Mouse (Mus musculus) CH12.LX (cell line): ENCODE measurements around the gene Rpl13a. TPM values are rescaled to one million over a fixed set of nuclear protein-coding genes. Genes with fewer than 3 reads are reported as not detected.

Experiments used
- DNase-seq: peaks from one replicate; pipeline ENCODE4 v3.0.0-alpha.2; 2013; ENCODE audit errors: extremely low read depth
- H3K27ac ChIP-seq: 2 replicates; pipeline ENCODE4 v1.5.1; 2012; ENCODE audit warnings: low read depth, mild to moderate bottlenecking, control low read depth, moderate library complexity; ENCODE audit not compliant: insufficient read depth
- H3K27me3 ChIP-seq: replicated peaks from 2 replicates; pipeline ENCODE3; 2012; ENCODE audit warnings: inconsistent platforms
- H3K36me3 ChIP-seq, 2 experiments: replicated peaks in 1 of 2; 2 replicates each; pipeline versions ENCODE3 to v1.6.1; 2012; ENCODE audit warnings: inconsistent platforms in 1 of 2, low read length in 1 of 2, mild to moderate bottlenecking in 1 of 2, mixed read lengths in 1 of 2, moderate library complexity in 1 of 2; ENCODE audit not compliant: control insufficient read depth in 1 of 2, insufficient read depth in 1 of 2
- H3K4me1 ChIP-seq, 2 experiments: 2 replicates each; pipeline ENCODE4 v1.6.1; 2012; ENCODE audit warnings: inconsistent platforms in 1 of 2, moderate library complexity in 1 of 2; ENCODE audit not compliant: insufficient read depth in 2 of 2, control insufficient read depth in 1 of 2
- H3K4me2 ChIP-seq: 2 replicates; pipeline ENCODE4 v1.6.1; 2012; ENCODE audit warnings: low read depth, mild to moderate bottlenecking, control low read depth; ENCODE audit not compliant: poor library complexity, insufficient read depth, severe bottlenecking
- H3K4me3 ChIP-seq, 3 experiments: fragments of 150-350 bp in 1 of 3; sonication (generic) in 1 of 3; replicated peaks in 1 of 3; 2 replicates each; pipeline versions ENCODE3 to v1.5.1; 2011 to 2012; ENCODE audit warnings: low read depth in 2 of 3, low read length in 2 of 3, mild to moderate bottlenecking in 2 of 3, moderate library complexity in 2 of 3, control low read depth in 1 of 3, improper control_type of control experiment in 1 of 3, inconsistent platforms in 1 of 3, mixed read lengths in 1 of 3; ENCODE audit not compliant: poor library complexity in 1 of 3
- H3K79me2 ChIP-seq: replicated peaks from 2 replicates; pipeline ENCODE4 v1.6.1; 2012; ENCODE audit warnings: mild to moderate bottlenecking, moderate library complexity; ENCODE audit not compliant: control insufficient read depth, poor library complexity, insufficient read depth, severe bottlenecking; ENCODE audit errors: extremely low read depth
- H3K9ac ChIP-seq: 2 replicates; pipeline ENCODE4 v1.6.1; 2012; ENCODE audit warnings: low read depth, mild to moderate bottlenecking, control low read depth, moderate library complexity; ENCODE audit not compliant: insufficient read depth
- H3K9me3 ChIP-seq: replicated peaks from 2 replicates; pipeline ENCODE3; 2012; ENCODE audit warnings: low read length, inconsistent platforms, mixed read lengths
- CHD2 ChIP-seq: IDR thresholded peaks from 2 replicates; pipeline ENCODE4 v1.6.1; 2011; ENCODE audit warnings: low read length, improper control_type of control experiment
- CTCF ChIP-seq, 2 experiments: IDR thresholded peaks in 1 of 2; conservative IDR thresholded peaks in 1 of 2; 2 replicates each; pipeline ENCODE4 v1.5.1; 2011 to 2012; ENCODE audit warnings: low read depth in 2 of 2, low read length in 2 of 2, improper control_type of control experiment in 1 of 2, inconsistent platforms in 1 of 2, mild to moderate bottlenecking in 1 of 2, moderate library complexity in 1 of 2
- ELF1 ChIP-seq: IDR thresholded peaks from 2 replicates; pipeline ENCODE4 v1.6.1; 2014; ENCODE audit warnings: low read depth, mild to moderate bottlenecking, inconsistent platforms, low read length, improper control_type of control experiment
- ETS1 ChIP-seq: conservative IDR thresholded peaks from 2 replicates; pipeline ENCODE4 v1.6.1; 2012; ENCODE audit warnings: low read depth, mild to moderate bottlenecking, inconsistent platforms, low read length, improper control_type of control experiment, moderate library complexity
- GABPA ChIP-seq: IDR thresholded peaks from 2 replicates; pipeline ENCODE4 v1.6.1; 2012; ENCODE audit warnings: low read depth, low read length, improper control_type of control experiment, inconsistent platforms; ENCODE audit not compliant: insufficient replicate concordance
- HCFC1 ChIP-seq: IDR thresholded peaks from 2 replicates; pipeline ENCODE4 v1.6.1; 2012; ENCODE audit warnings: low read depth, mild to moderate bottlenecking, inconsistent platforms, low read length, improper control_type of control experiment
- IRF4 ChIP-seq: IDR thresholded peaks from 2 replicates; pipeline ENCODE4 v1.6.1; 2014; ENCODE audit warnings: low read depth, mild to moderate bottlenecking, inconsistent platforms, low read length, improper control_type of control experiment
- MAZ ChIP-seq: IDR thresholded peaks from 2 replicates; pipeline ENCODE4 v1.6.1; 2012; ENCODE audit warnings: low read depth, mild to moderate bottlenecking, inconsistent platforms, low read length, improper control_type of control experiment, moderate library complexity
- MXI1 ChIP-seq: IDR thresholded peaks from 2 replicates; pipeline ENCODE4 v1.6.1; 2011; ENCODE audit warnings: mild to moderate bottlenecking, low read depth, low read length, improper control_type of control experiment
- MYC ChIP-seq: IDR thresholded peaks from 2 replicates; pipeline ENCODE4 v1.6.1; 2011; ENCODE audit warnings: low read depth, mild to moderate bottlenecking, improper control_type of control experiment, low read length
- NELFE ChIP-seq: IDR thresholded peaks from 2 replicates; pipeline ENCODE4 v1.6.1; 2011; ENCODE audit warnings: low read depth, low read length, improper control_type of control experiment
- PAX5 ChIP-seq: IDR thresholded peaks from 2 replicates; pipeline ENCODE4 v1.6.1; 2012; ENCODE audit warnings: low read length, inconsistent platforms, mixed read lengths
- POLR2A ChIP-seq: IDR thresholded peaks from 2 replicates; pipeline ENCODE4 v1.6.1; 2011; ENCODE audit warnings: low read depth, mild to moderate bottlenecking, improper control_type of control experiment, low read length
- POLR2AphosphoS2 ChIP-seq: IDR thresholded peaks from 2 replicates; pipeline ENCODE4 v1.6.1; 2011; ENCODE audit warnings: low read depth, low read length, improper control_type of control experiment
- RAD21 ChIP-seq: IDR thresholded peaks from 2 replicates; pipeline ENCODE4 v1.6.1; 2011; ENCODE audit warnings: low read depth, mild to moderate bottlenecking, low read length, improper control_type of control experiment, moderate library complexity
- RCOR1 ChIP-seq: conservative IDR thresholded peaks from 2 replicates; pipeline ENCODE4 v1.6.1; 2012; ENCODE audit warnings: low read depth, mild to moderate bottlenecking, inconsistent platforms, low read length, improper control_type of control experiment
- SIN3A ChIP-seq: IDR thresholded peaks from 2 replicates; pipeline ENCODE4 v1.6.1; 2012; ENCODE audit warnings: low read length, improper control_type of control experiment, inconsistent platforms
- SMC3 ChIP-seq: IDR thresholded peaks from 2 replicates; pipeline ENCODE4 v1.6.1; 2011; ENCODE audit warnings: low read depth, low read length, improper control_type of control experiment
- TBP ChIP-seq: conservative IDR thresholded peaks from 2 replicates; pipeline ENCODE4 v1.6.1; 2011; ENCODE audit warnings: low read depth, low read length, improper control_type of control experiment
- TCF12 ChIP-seq: IDR thresholded peaks from 2 replicates; pipeline ENCODE4 v1.6.1; 2014; ENCODE audit warnings: low read depth, mild to moderate bottlenecking, inconsistent platforms, low read length, improper control_type of control experiment
- ZC3H11A ChIP-seq: IDR thresholded peaks from 2 replicates; pipeline ENCODE4 v1.6.1; 2012; ENCODE audit warnings: low read depth, mild to moderate bottlenecking, inconsistent platforms, low read length, improper control_type of control experiment
- ZKSCAN1 ChIP-seq: IDR thresholded peaks from 2 replicates; pipeline ENCODE4 v1.6.1; 2012; ENCODE audit warnings: low read depth, inconsistent platforms, low read length, improper control_type of control experiment, borderline replicate concordance
- ZNF384 ChIP-seq: IDR thresholded peaks from 2 replicates; pipeline ENCODE4 v1.6.1; 2012; ENCODE audit warnings: low read depth, low read length, improper control_type of control experiment, inconsistent platforms
- dilution Hi-C: fragments of 300-500 bp; cut with MboI; formaldehyde crosslinking; loops from 2 replicates; pipeline ENCODE4 v1.14.3; 2020; ENCODE audit warnings: low sequenced_read_pairs; ENCODE audit not compliant: extremely low pct_unique_long_range_greater_than_20kb, extremely low pct_ligation_motif_present
- in situ Hi-C: fragments of 300-500 bp; cut with MboI; formaldehyde crosslinking; loops from 3 replicates; pipeline ENCODE4 v1.14.3; 2019; ENCODE audit warnings: low sequenced_read_pairs, low pct_ligation_motif_present, low pct_unique_long_range_greater_than_20kb, mixed read lengths
- polyA plus RNA-seq: library from polyadenylated mRNA; unstranded; fragments of >175 nt; gene quantifications from 2 replicates; pipeline ENCODE4 v1.2.1, GENCODE M21; 2012; ENCODE audit warnings: low read depth; ENCODE audit not compliant: insufficient read length
- total RNA-seq, 2 experiments: library from RNA; depleted of rRNA; stranded (reverse); fragments of 300-350 nt in 1 of 2; fragments of >200 nt in 1 of 2; gene quantifications; 2 replicates each; pipeline ENCODE4 v1.2.3; 2012 to 2014

Rpl13a gene
- total and polyA plus RNA-seq, 3 experiments = 2,822 to 5,043 (median 4,154) TPM

DNA sequence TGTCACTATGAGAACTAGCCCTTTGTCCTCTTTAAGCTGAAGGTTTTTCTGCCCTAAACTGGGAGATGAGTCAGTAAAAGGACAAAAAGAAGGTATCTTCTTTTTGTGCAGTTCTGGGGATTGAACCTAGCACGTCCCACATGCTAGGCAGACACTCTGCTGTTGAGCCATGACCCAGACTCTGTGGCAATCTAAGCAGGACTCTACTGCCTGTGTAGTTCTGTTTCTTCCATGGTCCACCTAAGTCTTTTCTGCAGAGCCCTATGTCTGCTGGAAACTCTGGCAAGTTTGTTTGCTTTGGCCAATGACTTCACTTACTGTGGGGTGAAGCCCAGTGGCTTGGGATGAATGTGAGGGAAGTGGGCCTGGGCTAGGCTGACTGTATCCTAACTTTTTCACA, 9.8 kb upstream of the Rpl13a start:
- no peak overlapping the region for H3K4me3 ChIP-seq
- no peak overlapping the region for H3K9ac ChIP-seq
- H3K9me3 ChIP-seq = peaks cover under 1% of the 10 kb centered on the region
- DNase-seq = no peak
- dilution Hi-C loops (no loop called here), in situ Hi-C loops (no loop called here)
- H3K36me3 ChIP-seq = peaks cover 6 to 33% of the 10 kb centered on the region in 2 experiments
- H3K27ac ChIP-seq = no peak overlapping the region
- no peaks in the 10 kb centered on the region for H3K79me2 ChIP-seq
- 0 out of 2 replicates have a peak, but pooled peaks have one; percentile 24 for TF ChIP-seq TBP
- TF ChIP-seq SIN3A = no peak
- H3K4me2 ChIP-seq = no peak overlapping the region
- no peaks in the 10 kb centered on the region for H3K27me3 ChIP-seq
- peaks cover 5 to 34% of the 10 kb centered on the region in 2 experiments for H3K4me1 ChIP-seq

DNA sequence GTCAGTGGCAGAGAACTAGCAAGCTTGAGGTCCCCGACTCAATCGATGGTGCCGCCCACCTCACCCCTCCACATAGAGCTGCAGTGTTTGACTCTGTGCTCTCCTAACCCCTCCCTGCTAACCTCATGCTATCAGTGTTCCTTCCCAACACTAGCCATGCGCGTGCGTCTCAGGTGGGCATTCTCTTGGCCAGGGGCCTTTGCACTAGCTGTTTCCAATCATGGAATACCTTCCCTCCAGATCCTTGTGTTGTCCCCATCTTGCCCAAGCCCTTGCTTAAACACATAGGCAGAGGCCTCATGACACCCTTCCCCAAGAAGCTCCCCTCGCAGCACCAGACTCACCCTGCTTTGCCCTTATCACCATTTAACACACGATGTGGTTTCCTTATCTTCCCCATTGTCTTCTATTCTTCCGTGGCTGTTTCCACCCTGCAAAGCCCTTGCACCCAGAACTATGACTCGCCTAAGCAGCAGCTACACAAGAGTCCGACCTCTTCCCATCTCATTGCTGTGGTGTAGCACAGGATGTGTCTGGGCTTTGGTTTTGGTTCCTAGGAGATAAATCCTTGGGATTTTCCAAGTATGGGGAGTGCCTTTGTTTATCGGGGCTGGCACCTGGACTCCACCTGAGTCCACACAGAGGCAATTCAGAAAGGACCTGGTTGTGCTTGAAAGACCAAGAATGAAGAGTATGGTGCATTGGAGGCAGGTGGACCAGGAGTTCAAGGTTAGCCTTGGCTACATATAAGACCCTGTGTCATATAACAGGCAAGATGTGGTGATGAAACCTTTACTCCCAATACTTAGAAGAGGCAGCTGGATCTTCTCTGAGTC, 8.8 kb upstream of the Rpl13a start:
- TF ChIP-seq CTCF (conservative IDR thresholded peaks at IDR 0.05 in 1 of 2, IDR thresholded peaks at IDR 0.05 in 1 of 2; ENCODE audit: low read depth in 2 of 2, low read length in 2 of 2) (no peak), ZNF384 (no peak), ZC3H11A (no peak), CHD2 (no peak), MYC (no peak)
- Histone ChIP-seq H3K79me2 (no peaks in the 10 kb centered on the region), H3K4me3 (no peak overlapping the region), H3K27me3 (no peaks in the 10 kb centered on the region), H3K9ac (no peak overlapping the region), H3K4me1 (peaks cover 5 to 34% of the 10 kb centered on the region in 2 experiments), H3K4me2 (no peak overlapping the region), H3K36me3 (peaks cover under 1 to 25% of the 10 kb centered on the region in 2 experiments), H3K27ac (no peak overlapping the region), H3K9me3 (peaks cover 3% of the 10 kb centered on the region)
- in situ Hi-C loops (no loop called here), dilution Hi-C loops (no loop called here)
- DNase-seq = no peak

DNA sequence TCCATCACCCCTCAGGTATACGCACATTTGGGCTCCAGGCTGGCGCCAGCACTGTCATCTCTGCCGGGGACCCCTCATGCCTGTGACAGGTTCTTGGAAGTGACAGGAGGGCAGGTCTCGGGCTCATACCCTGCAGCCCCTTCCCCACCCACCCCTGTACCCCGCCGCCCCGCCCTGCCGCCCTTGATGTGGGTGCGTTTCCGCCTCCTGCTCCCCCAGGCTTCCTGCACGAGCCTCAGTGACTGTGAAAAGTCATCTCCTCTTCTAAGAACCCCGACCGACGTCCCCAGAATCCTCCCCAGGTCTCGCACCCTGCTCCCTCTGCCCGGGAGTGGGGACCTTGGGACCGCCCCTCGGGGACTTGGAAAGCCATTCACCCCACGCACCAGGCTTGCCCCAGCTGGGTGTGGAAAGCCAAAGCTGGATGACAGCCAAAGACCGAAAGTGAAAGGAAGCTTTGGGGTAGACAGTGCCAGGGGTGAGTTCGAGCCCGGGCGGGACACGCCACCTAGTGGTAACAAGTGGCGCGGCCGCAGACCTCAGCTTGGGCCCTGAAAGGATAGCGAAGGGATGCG, 7.5 kb upstream of the Rpl13a start, which contains the start of the genes Gm45713 and Flt3l:
TSS of gene Gm45713 (minus strand) at position 239 of the 575 bp plus-strand sequence.
TSS of gene Flt3l (minus strand) at position 440 of the 575 bp plus-strand sequence.
- dilution Hi-C loops = no loop called here
- H3K27me3 ChIP-seq = no peaks in the 10 kb centered on the region
- no peak within 1 kb of the TSS for H3K27ac ChIP-seq
- DNase-seq = peak; percentile 85
- peaks cover 3% of the 10 kb centered on the region for H3K9me3 ChIP-seq
- H3K4me3 ChIP-seq = peak within 1 kb of the TSS; percentile 64 to 76 (median 67)
- H3K4me1 ChIP-seq = peaks cover 5 to 25% of the 10 kb centered on the region in 2 experiments
- in situ Hi-C loops = no loop called here
- peaks cover 0 to 26% of the 10 kb centered on the region in 2 experiments for H3K36me3 ChIP-seq
- peak within 1 kb of the TSS; percentile 86 for H3K9ac ChIP-seq
- peak within 1 kb of the TSS; percentile 72 for H3K4me2 ChIP-seq
- no peaks in the 10 kb centered on the region for H3K79me2 ChIP-seq
- TF ChIP-seq NELFE (peak; percentile 30; the same call in 1 of the 2 replicates), ELF1 (peak; percentile 25; the same call in 1 of the 2 replicates), GABPA (no peak), MXI1 (peak; percentile 90), SIN3A (peak; percentile 95), ETS1 (peak; percentile 71), ZNF384 (no peak), RAD21 (peak; percentile 76), RCOR1 (no peak), MYC (peak; percentile 73), HCFC1 (peak; percentile 58), POLR2AphosphoS2 (no peak), PAX5 (no peak), CTCF (conservative IDR thresholded peaks at IDR 0.05 in 1 of 2, IDR thresholded peaks at IDR 0.05 in 1 of 2; ENCODE audit: low read depth in 2 of 2, low read length in 2 of 2) (peak; percentile 72 to 93), ZKSCAN1 (no peak), POLR2A (peak; percentile 34; the same call in 1 of the 2 replicates), MAZ (peak; percentile 52; the same call in 1 of the 2 replicates), SMC3 (peak; percentile 86), TCF12 (peak; percentile 48; the same call in 1 of the 2 replicates), IRF4 (peak; percentile 88)
